Mouse (Mus musculus) heart, adult 2 months (tissue): Measurements from ENCODE around the gene Ehmt1. TPM values are rescaled to one million over a fixed set of nuclear protein-coding genes. Genes with fewer than 3 reads are reported as not detected.

ENCODE experiments used
- DNase-seq, 2 experiments: peaks; one replicate each; pipeline ENCODE4 v3.0.0; 2021
- H3K27ac ChIP-seq: fragments of 200-600 bp; 2 replicates; pipeline ENCODE4 v1.8.1; 2022
- H3K27me3 ChIP-seq: fragments of 200-500 bp; 2 replicates; pipeline ENCODE4 v1.6.1; 2012; ENCODE audit warnings: mild to moderate bottlenecking, low read length, inconsistent platforms, mixed read lengths; ENCODE audit not compliant: control insufficient read depth, insufficient read depth
- H3K36me3 ChIP-seq: fragments of 200-500 bp; 2 replicates; pipeline ENCODE4 v1.6.1; 2012; ENCODE audit warnings: low read length, inconsistent platforms; ENCODE audit not compliant: control insufficient read depth, insufficient read depth
- H3K4me1 ChIP-seq: fragments of 200-500 bp; 2 replicates; pipeline ENCODE4 v1.6.1; 2011; ENCODE audit warnings: low read length; ENCODE audit not compliant: control insufficient read depth, insufficient read depth
- H3K4me3 ChIP-seq: fragments of 200-600 bp; 2 replicates; pipeline ENCODE4 v1.8.1; 2022
- H3K79me2 ChIP-seq: fragments of 200-500 bp; replicated peaks from 2 replicates; pipeline ENCODE4 v1.6.1; 2012; ENCODE audit warnings: mild to moderate bottlenecking, inconsistent platforms, low read length, moderate library complexity, mixed read lengths; ENCODE audit not compliant: control insufficient read depth, insufficient read depth
- H3K9ac ChIP-seq: fragments of 200-500 bp; 2 replicates; pipeline ENCODE4 v1.6.1; 2012; ENCODE audit warnings: low read depth, mild to moderate bottlenecking, control low read depth, inconsistent platforms, low read length, mixed read lengths
- CTCF ChIP-seq: fragments of 200-600 bp; IDR thresholded peaks from 2 replicates; pipeline ENCODE4 v1.8.1; 2022; ENCODE audit warnings: antibody characterized with exemption, mild to moderate bottlenecking, moderate library complexity
- EP300 ChIP-seq: fragments of 200-500 bp; IDR thresholded peaks from 2 replicates; pipeline ENCODE4 v1.6.1; 2011; ENCODE audit warnings: low read depth, low read length, control low read depth; ENCODE audit not compliant: insufficient read depth
- POLR2A ChIP-seq: fragments of 200-500 bp; IDR thresholded peaks from 2 replicates; pipeline ENCODE4 v1.6.1; 2011; ENCODE audit warnings: mild to moderate bottlenecking, low read depth, low read length, control low read depth; ENCODE audit not compliant: insufficient read depth
- WGBS: fragments of 180-500 bp; shearing (Covaris S2); methylation state at CpG from one replicate; pipeline ENCODE4 v1.1.7; 2018; 5-methylcytosine and 5-hydroxymethylcytosine counted together
- intact Hi-C: fragments of 180-260 bp; cut with DNase I; formaldehyde crosslinking; loops from one replicate; pipeline ENCODE4 v1.15.1; 2025
- polyA plus RNA-seq: library from polyadenylated mRNA; depleted of rRNA; stranded (reverse); fragments of >200 nt; gene quantifications from 2 replicates; pipeline ENCODE4 v1.2.3, GENCODE M21; 2012
- total RNA-seq, 2 experiments: library from RNA; stranded (reverse); gene quantifications; 2 replicates each; pipeline ENCODE4 v1.2.3; 2021

Gene Ehmt1
- total and polyA plus RNA-seq, 3 experiments = 27.0 to 33.2 (median 29.8) TPM

DNA sequence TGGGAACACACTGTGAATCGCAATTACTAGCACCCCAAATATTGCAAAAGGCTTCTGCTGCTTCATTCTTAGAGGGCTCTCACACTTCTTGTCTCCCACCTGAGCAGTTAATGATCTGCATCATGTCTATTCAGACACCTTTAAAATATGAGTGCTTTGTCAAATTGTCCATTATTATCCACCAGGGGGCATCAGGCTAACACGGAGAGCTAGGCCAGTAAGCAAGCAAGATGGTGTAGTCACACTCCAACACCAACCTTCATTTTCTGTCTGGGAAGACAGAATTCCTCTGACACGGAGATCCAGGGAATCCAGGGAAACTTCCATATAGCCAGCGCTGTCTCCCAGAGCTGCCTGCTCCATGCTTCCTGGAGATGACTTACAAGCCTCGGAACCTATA, 67.0 kb downstream of the Ehmt1 start:
- Histone ChIP-seq H3K4me3 (no peak overlapping the region), H3K9ac (no peak overlapping the region), H3K36me3 (peaks cover 7% of the 10 kb centered on the region), H3K27me3 (no peaks in the 10 kb centered on the region), H3K79me2 (no peaks in the 10 kb centered on the region), H3K27ac (no peak overlapping the region), H3K4me1 (no peaks in the 10 kb centered on the region)
- intact Hi-C loops = loop anchor here (5.0 kb wide), 1 partner anchor 85 kb away; the partner anchor contains the start of gene Arrdc1
- no peak for DNase-seq
- WGBS = 68% methylated on average over 5 of the region's 5 CpGs
- no peak for TF ChIP-seq POLR2A
- TF ChIP-seq CTCF = peak; percentile 73
- no peak for TF ChIP-seq EP300

GRCm38 (mm10) chr2:24846557-24846956, 72.9 kb downstream of the Ehmt1 start:
- H3K4me1 ChIP-seq = no peaks in the 10 kb centered on the region; the same call in 1 of the 2 replicates
- peaks cover 13% of the 10 kb centered on the region for H3K36me3 ChIP-seq
- DNase-seq = no peak
- H3K9ac ChIP-seq = no peak overlapping the region
- WGBS = 90% methylated on average over 1 of the region's 1 CpGs
- intact Hi-C loops = no loop called here
- no peaks in the 10 kb centered on the region for H3K79me2 ChIP-seq
- H3K27ac ChIP-seq = no peak overlapping the region
- TF ChIP-seq POLR2A = no peak
- H3K4me3 ChIP-seq = no peak overlapping the region
- H3K27me3 ChIP-seq = no peaks in the 10 kb centered on the region

GRCm38 (mm10) chr2:24845256-24845655, 74.2 kb downstream of the Ehmt1 start:
- no peaks in the 10 kb centered on the region for H3K27me3 ChIP-seq
- no peak overlapping the region for H3K4me3 ChIP-seq
- no peak overlapping the region for H3K27ac ChIP-seq
- TF ChIP-seq EP300 = no peak
- no peak for TF ChIP-seq POLR2A
- no peak for TF ChIP-seq CTCF
- intact Hi-C loops = no loop called here
- peaks cover 10% of the 10 kb centered on the region for H3K36me3 ChIP-seq
- no peak overlapping the region for H3K9ac ChIP-seq
- no peak for DNase-seq
- no peaks in the 10 kb centered on the region; the same call in 1 of the 2 replicates for H3K4me1 ChIP-seq
- no peaks in the 10 kb centered on the region for H3K79me2 ChIP-seq
- 39% methylated on average over 1 of the region's 1 CpGs for WGBS

DNA sequence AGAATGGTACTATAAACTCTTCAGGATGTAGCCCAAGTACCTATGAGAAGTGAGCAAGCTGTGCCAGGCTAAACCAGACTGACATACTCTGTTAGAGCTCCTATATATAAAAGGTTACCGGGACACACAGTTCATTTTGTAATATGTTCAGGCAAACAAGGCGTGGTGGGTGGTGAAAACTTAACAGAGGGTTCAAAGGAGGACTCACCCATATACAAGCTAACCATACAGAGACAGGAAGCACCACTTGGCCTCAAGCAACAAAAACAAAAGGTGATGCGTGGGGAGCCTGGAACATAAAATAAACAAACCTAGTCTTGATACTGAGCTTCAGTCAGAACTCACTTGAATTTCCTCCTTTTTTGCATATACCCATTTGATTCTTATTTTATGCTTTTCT, 88.8 kb downstream of the Ehmt1 start:
- Histone ChIP-seq H3K36me3 (peaks cover 6% of the 10 kb centered on the region), H3K27ac (no peak overlapping the region), H3K4me1 (no peaks in the 10 kb centered on the region), H3K4me3 (no peak overlapping the region), H3K27me3 (no peaks in the 10 kb centered on the region), H3K79me2 (no peaks in the 10 kb centered on the region), H3K9ac (no peak overlapping the region)
- no peak for DNase-seq
- TF ChIP-seq CTCF (no peak), POLR2A (no peak), EP300 (no peak)
- intact Hi-C loops = no loop called here
- 68% methylated on average over 3 of the region's 3 CpGs for WGBS

DNA sequence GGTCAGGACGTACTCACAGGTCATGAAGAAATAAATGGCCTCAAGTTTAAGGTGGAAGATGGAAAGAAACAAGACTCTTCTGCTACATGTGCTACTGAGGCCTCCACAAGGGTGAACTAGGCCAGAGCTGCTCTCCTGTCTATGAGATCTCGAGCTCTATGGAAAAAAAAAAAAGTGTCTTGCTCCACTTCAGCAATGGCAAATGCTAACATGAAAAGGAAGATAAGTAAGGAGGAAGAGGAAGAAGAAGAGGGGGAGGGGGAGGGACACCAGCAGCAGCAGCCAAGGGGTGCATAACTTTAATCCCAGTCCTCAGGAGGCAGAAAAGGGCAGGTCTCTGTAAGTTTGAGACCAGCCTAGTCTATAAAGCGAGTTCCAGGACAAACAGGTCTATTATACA, 109.7 kb downstream of the Ehmt1 start:
- no peak overlapping the region for H3K27ac ChIP-seq
- DNase-seq = no peak
- 66% methylated on average over 3 of the region's 3 CpGs for WGBS
- intact Hi-C loops = no loop called here
- H3K27me3 ChIP-seq = no peaks in the 10 kb centered on the region
- no peaks in the 10 kb centered on the region for H3K79me2 ChIP-seq
- no peak for TF ChIP-seq CTCF
- no peak for TF ChIP-seq POLR2A
- TF ChIP-seq EP300 = no peak
- no peak overlapping the region for H3K9ac ChIP-seq
- peaks cover 6% of the 10 kb centered on the region for H3K36me3 ChIP-seq
- no peak overlapping the region for H3K4me3 ChIP-seq
- no peaks in the 10 kb centered on the region for H3K4me1 ChIP-seq

DNA sequence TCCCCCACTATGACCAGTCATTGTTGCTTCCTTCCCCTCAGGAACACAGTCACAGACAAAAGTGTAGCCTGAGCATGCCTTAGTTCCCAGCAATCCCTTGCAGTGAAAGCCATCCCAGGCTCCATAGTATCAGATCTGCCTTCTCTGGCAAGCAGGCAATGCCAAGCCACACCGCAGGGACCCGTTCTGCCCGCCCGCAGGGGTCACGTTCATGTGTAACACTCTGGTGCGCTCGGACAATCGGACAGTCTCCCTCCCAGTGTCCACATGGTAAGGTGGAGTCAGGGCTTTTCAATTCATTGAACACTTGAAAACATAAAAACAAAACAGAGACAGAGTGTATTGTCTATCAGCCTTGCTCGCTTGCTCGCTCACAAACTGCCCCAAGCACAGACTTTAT, 111.7 kb downstream of the Ehmt1 start:
- no peak overlapping the region for H3K27ac ChIP-seq
- intact Hi-C loops = no loop called here
- H3K9ac ChIP-seq = no peak overlapping the region
- no peaks in the 10 kb centered on the region for H3K79me2 ChIP-seq
- 94% methylated on average over 10 of the region's 10 CpGs for WGBS
- H3K27me3 ChIP-seq = no peaks in the 10 kb centered on the region
- TF ChIP-seq CTCF = no peak
- TF ChIP-seq EP300 = no peak
- no peak for TF ChIP-seq POLR2A
- peaks cover 7% of the 10 kb centered on the region for H3K36me3 ChIP-seq
- no peak overlapping the region for H3K4me3 ChIP-seq
- no peak for DNase-seq
- peaks cover 4% of the 10 kb centered on the region; the same call in 1 of the 2 replicates for H3K4me1 ChIP-seq
